8 mouse cellular contexts compared by ENCODE assay signal in the genomic region with DNA sequence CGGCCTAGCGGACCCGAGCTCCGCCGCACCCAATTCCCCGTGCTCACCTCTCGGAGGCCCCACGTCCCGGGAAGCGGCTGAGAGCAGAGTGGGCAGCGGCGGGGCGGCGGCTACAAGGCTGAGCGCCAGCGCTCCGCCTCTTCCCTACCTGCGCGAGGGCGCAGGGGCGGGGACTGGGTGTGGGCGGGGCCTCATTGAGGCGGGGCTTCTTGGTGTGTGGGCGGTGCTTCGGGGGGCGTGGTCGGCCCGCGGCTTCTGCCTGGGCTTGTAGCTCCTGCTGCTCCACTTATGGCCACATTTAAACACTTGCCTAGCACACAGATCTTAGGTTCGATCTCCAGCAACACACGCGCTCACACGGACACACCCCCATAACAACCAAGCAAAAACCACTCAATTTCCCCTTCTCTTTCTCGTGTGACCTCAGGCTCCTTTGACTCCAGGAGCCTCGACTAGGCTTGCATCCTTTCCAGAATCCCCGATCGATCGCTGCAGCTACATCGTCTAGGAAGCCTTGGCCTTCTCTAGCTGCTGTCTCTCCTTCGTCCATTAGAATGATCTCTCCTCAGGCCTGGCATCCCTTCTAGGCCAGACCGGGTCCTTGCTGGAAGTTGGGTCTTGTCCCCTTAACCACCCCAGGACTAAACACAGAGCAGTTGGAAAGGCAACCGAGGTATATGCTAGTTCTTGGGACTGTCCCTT. TPM values are rescaled to one million over a fixed set of nuclear protein-coding genes. Genes with fewer than 3 reads are reported as not detected.
DNase-seq lines count a peak whose midpoint lies in the region; ATAC-seq and TF ChIP-seq lines count a peak whose summit lies in the region.

No protein-coding gene starts in this region.

- H3K27me3 ChIP-seq in C2C12 (ENCODE audit: control insufficient read depth, insufficient read depth, insufficient read length) = no peaks in the 10 kb centered on the region
- no peaks in the 10 kb centered on the region for H3K27me3 ChIP-seq in erythroblast, embryonic 14.5 days (ENCODE audit: control insufficient read depth)
- peaks cover 53% of the 10 kb centered on the region for H3K27me3 ChIP-seq in midbrain, embryonic 10.5 days (ENCODE audit: low read depth, poor library complexity, severe bottlenecking)
- no peaks in the 10 kb centered on the region for H3K27me3 ChIP-seq in spleen, adult 2 months (ENCODE audit: control insufficient read depth, insufficient read depth, low read length)

- H3K4me3 ChIP-seq in C2C12 (ENCODE audit: insufficient read depth, poor library complexity, severe bottlenecking) = peak overlapping the region; percentile 46
- H3K4me3 ChIP-seq in erythroblast, embryonic 14.5 days (replicated peaks) = peak overlapping the region; percentile 80
- peak overlapping the region; percentile 73 for H3K4me3 ChIP-seq in midbrain, embryonic 10.5 days
- H3K4me3 ChIP-seq in spleen, adult 2 months (ENCODE audit: extremely low read depth, insufficient read depth, insufficient read length) = peak overlapping the region; percentile 85

- TF ChIP-seq CTCF in C2C12 (IDR thresholded peaks at IDR 0.05; ENCODE audit: control insufficient read depth, insufficient read depth, insufficient read length) = no peak
- no peak for TF ChIP-seq CTCF in spleen, adult 2 months (IDR thresholded peaks at IDR 0.05; ENCODE audit: extremely low read depth, insufficient read depth, insufficient read length, insufficient replicate concordance)

- peak; percentile 46 for TF ChIP-seq POLR2A in spleen, adult 2 months (IDR thresholded peaks at IDR 0.05; ENCODE audit: low read depth, low read length)

- peaks cover 5% of the 10 kb centered on the region for H3K79me3 ChIP-seq in C2C12 (ENCODE audit: low read depth)

- H3K79me2 ChIP-seq in C2C12 (ENCODE audit: control insufficient read depth, insufficient read depth) = peaks cover 37% of the 10 kb centered on the region

- peak; percentile 73 for ATAC-seq in activated CD4-positive, CD25-positive, alpha-beta regulatory T cell, adult 4 months

- peaks cover 88% of the 10 kb centered on the region for H3K4me1 ChIP-seq in erythroblast, embryonic 14.5 days (ENCODE audit: control insufficient read depth)
- H3K4me1 ChIP-seq in midbrain, embryonic 10.5 days = peaks cover 50% of the 10 kb centered on the region
- peaks cover 28% of the 10 kb centered on the region for H3K4me1 ChIP-seq in spleen, adult 2 months (ENCODE audit: control insufficient read depth, insufficient read depth, insufficient read length)

- intact Hi-C loops in heart, postnatal 10 days (cut with DNase I) = no loop called here

- H3K36me3 ChIP-seq in C2C12 (ENCODE audit: control insufficient read depth, insufficient read depth) = no peaks in the 10 kb centered on the region
- H3K36me3 ChIP-seq in erythroblast, embryonic 14.5 days (ENCODE audit: control insufficient read depth) = peaks cover 25% of the 10 kb centered on the region
- H3K36me3 ChIP-seq in midbrain, embryonic 10.5 days = no peaks in the 10 kb centered on the region
- H3K36me3 ChIP-seq in spleen, adult 2 months (ENCODE audit: control insufficient read depth, insufficient read depth, low read length) = no peaks in the 10 kb centered on the region

- no peaks in the 10 kb centered on the region for H3K9me3 ChIP-seq in erythroblast, embryonic 14.5 days (ENCODE audit: control insufficient read depth, low read length)
- no peaks in the 10 kb centered on the region for H3K9me3 ChIP-seq in midbrain, embryonic 10.5 days (replicated peaks)

- 12% methylated on average over 42 of the region's 42 CpGs for WGBS in midbrain, embryonic 10.5 days
- WGBS in spleen, adult 2 months = 12% methylated on average over 41 of the region's 42 CpGs

- peak overlapping the region; percentile 68 for H3ac ChIP-seq in C2C12 (ENCODE audit: control insufficient read depth, insufficient read length, low read depth)

- H3K27ac ChIP-seq in midbrain, embryonic 10.5 days (replicated peaks) = peak overlapping the region; percentile 67
- H3K27ac ChIP-seq in spleen, adult 2 months (ENCODE audit: insufficient read depth, low read length) = peak overlapping the region; percentile 78

- DNase-seq in heart, postnatal 10 days = peak; percentile 87 to 88
- peak; percentile 91 to 93 for DNase-seq in kidney, postnatal 4 days
- DNase-seq in midbrain, embryonic 10.5 days (ENCODE audit: low spot score) = peak; percentile 85
- DNase-seq in spleen, adult 2 months (ENCODE audit: low read depth in 1 of 2, low spot score in 2 of 2) = peak; percentile 69 to 84
- DNase-seq in cerebellum, adult 8-10 months = no peak

TF ChIP-seq in C2C12, 6 proteins besides CTCF, POLR2A, EP300 and RAD21:
- TF ChIP-seq MAX (IDR thresholded peaks at IDR 0.05) (peak; percentile 36), FOSL1 (IDR thresholded peaks at IDR 0.05; ENCODE audit: insufficient read depth, low read length, poor library complexity, severe bottlenecking) (no peak)

RNA-seq across cellular contexts. Expression of gene Rhbdf2, which starts 2.5 kb away (rescaled TPM):
- polyA plus RNA-seq in C2C12 (2012; fragmentation: generic; extraction: Trizol) = 1.9 TPM
- polyA plus RNA-seq in activated CD4-positive, CD25-positive, alpha-beta regulatory T cell, adult 4 months (2017; shearing (Covaris generic)) = 1 to 10 TPM; 4.9 to 5.0 TPM
- 1.6 and 1.8 TPM in 2 replicates for polyA plus RNA-seq in erythroblast, embryonic 14.5 days (2012)
- 10 to 100 TPM; 15.4 to 17.7 TPM for total RNA-seq in heart, postnatal 10 days (2021)
- 2.5 and 3.3 TPM in 2 replicates for polyA plus RNA-seq in midbrain, embryonic 10.5 days (2016; fragmentation: Nextera tagmentation; extraction: Ambion mirVana)
- 84.5 and 91.2 TPM in 2 replicates for polyA plus RNA-seq in spleen, adult 2 months (2012; rRNA removed)

RNA-seq across cellular contexts. Expression of gene Prcd, which starts 29.1 kb away (rescaled TPM):
- 1.2 TPM for polyA plus RNA-seq in C2C12 (2012; fragmentation: generic; extraction: Trizol)
- polyA plus RNA-seq in activated CD4-positive, CD25-positive, alpha-beta regulatory T cell, adult 4 months (2017; shearing (Covaris generic)) = not detected
- not detected in 2 replicates for polyA plus RNA-seq in erythroblast, embryonic 14.5 days (2012)
- total RNA-seq in heart, postnatal 10 days (2021) = 1 to 10 TPM; 1.4 to 1.7 TPM
- polyA plus RNA-seq in midbrain, embryonic 10.5 days (2016; fragmentation: Nextera tagmentation; extraction: Ambion mirVana) = 0.65 and 0.77 TPM in 2 replicates
- polyA plus RNA-seq in spleen, adult 2 months (2012; rRNA removed) = 0.35 and 0.72 TPM in 2 replicates

RNA-seq across cellular contexts. Expression of gene Cygb, which starts 29.8 kb away (rescaled TPM):
- 0.95 TPM for polyA plus RNA-seq in C2C12 (2012; fragmentation: generic; extraction: Trizol)
- polyA plus RNA-seq in activated CD4-positive, CD25-positive, alpha-beta regulatory T cell, adult 4 months (2017; shearing (Covaris generic)) = not detected
- polyA plus RNA-seq in erythroblast, embryonic 14.5 days (2012) = 0.02 TPM in 1 of 2 replicates, not detected in the other
- total RNA-seq in heart, postnatal 10 days (2021) = 10 to 100 TPM; 76.2 to 85.4 TPM
- polyA plus RNA-seq in midbrain, embryonic 10.5 days (2016; fragmentation: Nextera tagmentation; extraction: Ambion mirVana) = 2.5 and 2.8 TPM in 2 replicates
- polyA plus RNA-seq in spleen, adult 2 months (2012; rRNA removed) = 10.0 and 14.2 TPM in 2 replicates

RNA-seq across cellular contexts. Expression of gene Aanat, which starts 38.0 kb away (rescaled TPM):
- polyA plus RNA-seq in C2C12 (2012; fragmentation: generic; extraction: Trizol) = not detected
- polyA plus RNA-seq in activated CD4-positive, CD25-positive, alpha-beta regulatory T cell, adult 4 months (2017; shearing (Covaris generic)) = not detected
- polyA plus RNA-seq in erythroblast, embryonic 14.5 days (2012) = not detected in 2 replicates
- not detected for total RNA-seq in heart, postnatal 10 days (2021)
- not detected in 2 replicates for polyA plus RNA-seq in midbrain, embryonic 10.5 days (2016; fragmentation: Nextera tagmentation; extraction: Ambion mirVana)
- polyA plus RNA-seq in spleen, adult 2 months (2012; rRNA removed) = not detected in 2 replicates

RNA-seq across cellular contexts. Expression of gene Ube2o, which starts 43.0 kb away (rescaled TPM):
- polyA plus RNA-seq in C2C12 (2012; fragmentation: generic; extraction: Trizol) = 23.1 TPM
- 1 to 10 TPM; 2.2 TPM for polyA plus RNA-seq in activated CD4-positive, CD25-positive, alpha-beta regulatory T cell, adult 4 months (2017; shearing (Covaris generic))
- 71.6 and 80.5 TPM in 2 replicates for polyA plus RNA-seq in erythroblast, embryonic 14.5 days (2012)
- 10 to 100 TPM; 28.5 to 33.7 TPM for total RNA-seq in heart, postnatal 10 days (2021)
- 8.3 and 8.7 TPM in 2 replicates for polyA plus RNA-seq in midbrain, embryonic 10.5 days (2016; fragmentation: Nextera tagmentation; extraction: Ambion mirVana)
- polyA plus RNA-seq in spleen, adult 2 months (2012; rRNA removed) = 42.3 and 77.3 TPM in 2 replicates

Comparison
In these comparisons a context has a peak if more than half of its experiments do, and no peak if none do; other contexts are left out.
1. RNA of gene Rhbdf2, which starts 2.5 kb away (polyA plus RNA-seq): 84.5 to 91.2 TPM in spleen, adult 2 months; 4.9 to 5.0 TPM in activated CD4-positive, CD25-positive, alpha-beta regulatory T cell, adult 4 months, 2.5 to 3.3 TPM in midbrain, embryonic 10.5 days, 1.9 TPM in C2C12 (single experiment) and 1.6 to 1.8 TPM in erythroblast, embryonic 14.5 days; every median in the first group is over 10 times any median in the second.
2. Peak in every context shown above with its lines, with median percentiles within 50 percentile points of each other: H3K4me3 ChIP-seq.